Mouse (Mus musculus) heart, postnatal 0 days (tissue): ENCODE data around the gene Fxyd1. TPM values are rescaled to one million over a fixed set of nuclear protein-coding genes. Genes with fewer than 3 reads are reported as not detected.

Source experiments
- ATAC-seq: fragments of 200-750 bp; cut with Nextera tagmentation; 2 replicates; pipeline ENCODE4 v1.8.0; 2017; ENCODE audit warnings: low read depth, moderate number of reproducible peaks, moderate library complexity; ENCODE audit not compliant: insufficient read depth
- DNase-seq: peaks from one replicate; pipeline ENCODE4 v3.0.0-alpha.2; 2016; ENCODE audit warnings: low spot score
- H3K27ac ChIP-seq: fragments of 300-500 bp; sonication (generic); 2 replicates; pipeline ENCODE4 v1.5.1; 2014; ENCODE audit warnings: low read depth, mild to moderate bottlenecking
- H3K27me3 ChIP-seq: fragments of 300-500 bp; sonication (generic); 2 replicates; pipeline ENCODE4 v1.6.1; 2014; ENCODE audit warnings: low read length, mixed read lengths; ENCODE audit not compliant: control insufficient read depth, insufficient read depth
- H3K36me3 ChIP-seq: fragments of 300-500 bp; sonication (generic); replicated peaks from 2 replicates; pipeline ENCODE4 v1.6.1; 2014; ENCODE audit warnings: low read length, mixed read lengths; ENCODE audit not compliant: control insufficient read depth, insufficient read depth
- H3K4me1 ChIP-seq: fragments of 300-500 bp; sonication (generic); 2 replicates; pipeline ENCODE4 v1.6.1; 2014; ENCODE audit warnings: antibody characterized with exemption; ENCODE audit not compliant: control insufficient read depth, insufficient read depth
- H3K4me2 ChIP-seq: fragments of 300-500 bp; sonication (generic); 2 replicates; pipeline ENCODE4 v1.6.1; 2014; ENCODE audit warnings: low read depth, mild to moderate bottlenecking, low read length, moderate library complexity
- H3K4me3 ChIP-seq: fragments of 300-500 bp; sonication (generic); 2 replicates; pipeline ENCODE4 v1.5.1; 2014; ENCODE audit warnings: low read depth, low read length
- H3K9ac ChIP-seq: fragments of 300-500 bp; sonication (generic); replicated peaks from 2 replicates; pipeline ENCODE4 v1.6.1; 2014; ENCODE audit warnings: low read depth, low read length, mixed read lengths
- H3K9me3 ChIP-seq: fragments of 300-500 bp; sonication (generic); replicated peaks from 2 replicates; pipeline ENCODE4 v1.6.1; 2016; ENCODE audit warnings: low read length; ENCODE audit not compliant: control insufficient read depth
- CTCF ChIP-seq: IDR thresholded peaks from 2 replicates; pipeline ENCODE4 v1.5.1; 2016; ENCODE audit warnings: antibody characterized with exemption, control low read depth, low read depth
- EP300 ChIP-seq: IDR thresholded peaks from 2 replicates; pipeline ENCODE4 v1.6.1; 2016; ENCODE audit warnings: antibody characterized with exemption, low read depth
- WGBS: fragments of 180-500 bp; shearing (Covaris S2); extraction: QIAGEN DNeasy Blood & Tissue Kit; methylation state at CpG from one replicate; pipeline ENCODE4 v1.1.7; 2014; 5-methylcytosine and 5-hydroxymethylcytosine counted together
- polyA plus RNA-seq: library from polyadenylated mRNA; unstranded; fragments of >200 nt; fragmentation: Nextera tagmentation; extraction: Ambion mirVana; gene quantifications from 2 replicates; pipeline ENCODE4 v1.2.1, GENCODE M21; 2015
- total RNA-seq: library from RNA; depleted of rRNA; stranded (reverse); fragments of >200 nt; gene quantifications from 2 replicates; pipeline ENCODE4 v1.2.3, GENCODE M21; 2014; ENCODE audit warnings: low replicate concordance

Gene Fxyd1
- total and polyA plus RNA-seq, 2 experiments from 2014 or later, result 499 to 1,579 TPM

GRCm38 (mm10) chr7:31059108-31059507, 2.1 kb upstream of the Fxyd1 start, which contains the start of gene Lgi4:
Gene Lgi4, plus strand, starts transcription at chr7:31059342.
- ATAC-seq (no peak), DNase-seq (peak; percentile 46)
- 6% methylated on average over 2 of the region's 2 CpGs for WGBS
- Histone ChIP-seq H3K4me1 (no peaks in the 10 kb centered on the region), H3K27ac (no peak within 1 kb of the TSS), H3K9me3 (no peaks in the 10 kb centered on the region), H3K9ac (no peak within 1 kb of the TSS), H3K4me3 (no peak within 1 kb of the TSS), H3K27me3 (no peaks in the 10 kb centered on the region), H3K36me3 (no peaks in the 10 kb centered on the region), H3K4me2 (no peak within 1 kb of the TSS)
- TF ChIP-seq CTCF, result peak; percentile 94
- no peak for TF ChIP-seq EP300

- Histone ChIP-seq H3K4me1 (peaks cover 4% of the 10 kb centered on the region; the same call in 1 of the 2 replicates), H3K4me3 (no peak overlapping the region), H3K4me2 (no peak overlapping the region), H3K36me3 (no peaks in the 10 kb centered on the region), H3K27ac (no peak overlapping the region), H3K9me3 (no peaks in the 10 kb centered on the region), H3K9ac (no peak overlapping the region), H3K27me3 (no peaks in the 10 kb centered on the region)
- WGBS, result 82% methylated on average over 6 of the region's 6 CpGs
- ATAC-seq, result no peak
- no peak for DNase-seq
- no peak for TF ChIP-seq CTCF
- TF ChIP-seq EP300, result no peak
Measured at GRCm38 (mm10) chr7:31058211-31058610, 1.2 kb upstream of the Fxyd1 start.

GRCm38 (mm10) chr7:31057730-31058129, 731 bp upstream of the Fxyd1 start:
- DNase-seq (no peak), ATAC-seq (no peak)
- H3K4me3 ChIP-seq, result no peak overlapping the region
- peaks cover 7% of the 10 kb centered on the region for H3K4me1 ChIP-seq
- H3K9me3 ChIP-seq, result no peaks in the 10 kb centered on the region
- TF ChIP-seq CTCF, result no peak
- no peak for TF ChIP-seq EP300
- H3K36me3 ChIP-seq, result no peaks in the 10 kb centered on the region
- H3K4me2 ChIP-seq, result no peak overlapping the region
- 0 out of 2 replicates have a peak, but pooled peaks cover 4% of the 10 kb centered on the region for H3K27me3 ChIP-seq
- H3K27ac ChIP-seq, result no peak overlapping the region
- no peak overlapping the region for H3K9ac ChIP-seq
- 71% methylated on average over 5 of the region's 5 CpGs for WGBS

- Histone ChIP-seq H3K27ac (peak overlapping the region; percentile 98; the same call in 1 of the 2 replicates), H3K4me3 (no peak overlapping the region), H3K36me3 (no peaks in the 10 kb centered on the region), H3K4me1 (peaks cover 19% of the 10 kb centered on the region), H3K9ac (no peak overlapping the region), H3K9me3 (no peaks in the 10 kb centered on the region), H3K4me2 (no peak overlapping the region), H3K27me3 (peaks cover 15% of the 10 kb centered on the region)
- DNase-seq (no peak), ATAC-seq (no peak)
- TF ChIP-seq EP300, result no peak
- TF ChIP-seq CTCF, result no peak
- WGBS, result 63% methylated on average over 7 of the region's 7 CpGs
Measured at GRCm38 (mm10) chr7:31056448-31056847, 551 bp downstream of the Fxyd1 start.

GRCm38 (mm10) chr7:31055883-31056282, 1.1 kb downstream of the Fxyd1 start:
- Histone ChIP-seq H3K36me3 (no peaks in the 10 kb centered on the region), H3K4me2 (peak overlapping the region; percentile 70; the same call in 1 of the 2 replicates), H3K27ac (peak overlapping the region; percentile 98), H3K9me3 (no peaks in the 10 kb centered on the region), H3K4me3 (no peak overlapping the region), H3K27me3 (peaks cover 21% of the 10 kb centered on the region), H3K9ac (no peak overlapping the region), H3K4me1 (peaks cover 22% of the 10 kb centered on the region)
- DNase-seq (no peak), ATAC-seq (no peak)
- TF ChIP-seq CTCF, result no peak
- TF ChIP-seq EP300, result no peak
- WGBS, result 25% methylated on average over 3 of the region's 4 CpGs

- Histone ChIP-seq H3K36me3 (no peaks in the 10 kb centered on the region), H3K9ac (peak overlapping the region; percentile 59), H3K4me2 (peak overlapping the region; percentile 70), H3K4me3 (peak overlapping the region; percentile 50), H3K27ac (peak overlapping the region; percentile 98), H3K4me1 (peaks cover 22% of the 10 kb centered on the region), H3K27me3 (peaks cover 26% of the 10 kb centered on the region), H3K9me3 (no peaks in the 10 kb centered on the region)
- WGBS, result 18% methylated on average over 10 of the region's 10 CpGs
- ATAC-seq, result peak; percentile 86
- DNase-seq, result peak; percentile 93
- TF ChIP-seq EP300 (no peak), CTCF (no peak)
Measured at GRCm38 (mm10) chr7:31055354-31055824, 1.6 kb downstream of the Fxyd1 start.
